Mouse (Mus musculus): ENCODE data around the gene Scn4b. TPM values are rescaled to one million over a fixed set of nuclear protein-coding genes. Genes with fewer than 3 reads are reported as not detected.

Gene Scn4b
- polyA plus RNA-seq (2012; ENCODE audit: low replicate concordance) = 0.07 and 0.16 TPM in 2 replicates

GRCm38 (mm10) chr9:45138191-45139032 is at the start of gene Scn4b:
Scn4b (plus strand) TSS chr9:45138395.

GRCm38 (mm10) chr9:45117741-45118431 is 20.3 kb upstream of the Scn4b start, which contains the start of gene Scn2b:
Scn2b (plus strand) TSS chr9:45117782.

GRCm38 (mm10) chr9:45181770-45182169 is 43.6 kb downstream of the Scn4b start, which contains the start of gene BC049352:
BC049352 (plus strand) TSS chr9:45182007.

Other genes starting within 250 kb of the Scn4b start
- gene Atp5l, start 217.7 kb upstream of the Scn4b start, polyA plus RNA-seq (2012; ENCODE audit: low replicate concordance) = 33.7 and 74.8 TPM in 2 replicates
- gene Ube4a, start 172.8 kb upstream of the Scn4b start, polyA plus RNA-seq (2012; ENCODE audit: low replicate concordance) = 3.4 and 7.9 TPM in 2 replicates
- gene Cd3g, start 158.0 kb upstream of the Scn4b start, polyA plus RNA-seq (2012; ENCODE audit: low replicate concordance) = 0.66 and 1.8 TPM in 2 replicates
- 0.28 TPM in 1 of 2 replicates, not detected in the other for gene Cd3d, start 156.6 kb upstream of the Scn4b start, polyA plus RNA-seq (2012; ENCODE audit: low replicate concordance)
- 15.7 and 24.6 TPM in 2 replicates for gene Cd3e, start 128.8 kb upstream of the Scn4b start, polyA plus RNA-seq (2012; ENCODE audit: low replicate concordance)
- gene Mpzl2, start 98.6 kb upstream of the Scn4b start, polyA plus RNA-seq (2012; ENCODE audit: low replicate concordance) = 0.07 TPM in 1 of 2 replicates, not detected in the other
- 0.08 TPM in 1 of 2 replicates, not detected in the other for gene Mpzl3, start 83.2 kb upstream of the Scn4b start, polyA plus RNA-seq (2012; ENCODE audit: low replicate concordance)
- 0.14 and 0.61 TPM in 2 replicates for gene Jaml, start 59.2 kb upstream of the Scn4b start, polyA plus RNA-seq (2012; ENCODE audit: low replicate concordance)
- gene Scn2b, start 20.6 kb upstream of the Scn4b start, polyA plus RNA-seq (2012; ENCODE audit: low replicate concordance) = 0.08 TPM in 2 replicates
- gene BC049352, start 43.6 kb downstream of the Scn4b start, polyA plus RNA-seq (2012; ENCODE audit: low replicate concordance) = not detected in 2 replicates
- gene Tmprss4, start 65.7 kb downstream of the Scn4b start, polyA plus RNA-seq (2012; ENCODE audit: low replicate concordance) = not detected in 2 replicates
- gene Il10ra, start 130.8 kb downstream of the Scn4b start, polyA plus RNA-seq (2012; ENCODE audit: low replicate concordance) = 2.4 and 3.0 TPM in 2 replicates
- not detected in 2 replicates for gene Tmprss13, start 180.7 kb downstream of the Scn4b start, polyA plus RNA-seq (2012; ENCODE audit: low replicate concordance)
- gene Fxyd6, start 231.8 kb downstream of the Scn4b start, polyA plus RNA-seq (2012; ENCODE audit: low replicate concordance) = 0.09 TPM in 1 of 2 replicates, not detected in the other

Data from leukemia stem cell, adult 10-12 weeks (primary cell).